Mouse (Mus musculus): ENCODE data around the gene Naxd.

GRCm38 (mm10) chr8:11542031-11542430 is 44.7 kb downstream of the Naxd start:
- TF ChIP-seq CTCF (IDR thresholded peaks at IDR 0.05; ENCODE audit: extremely low read depth, insufficient read depth, low read length) (no peak), POLR2A (IDR thresholded peaks at IDR 0.05; ENCODE audit: extremely low read depth, insufficient read depth, low read length) (no peak)
